Mouse (Mus musculus): ENCODE data around the gene Ssu72. TPM values are rescaled to one million over a fixed set of nuclear protein-coding genes. Genes with fewer than 3 reads are reported as not detected.
"Not testable (repeated sequence)": the region's sequence is repeated elsewhere in the genome, so short reads cannot be mapped to it uniquely, and the experiment has no call there.

Ssu72 gene
- total RNA-seq, 2 experiments from 2014 or later = 42.6 TPM

- intact Hi-C loops (cut with DNase I; ENCODE audit: low total_unique reads); DNase-seq: not testable (repeated sequence)
Observed at GRCm38 (mm10) chr4:155740681-155741080, 36.1 kb downstream of the Ssu72 start.

GRCm38 (mm10) chr4:155742684-155743083 is 38.1 kb downstream of the Ssu72 start:
- no peak for DNase-seq
- intact Hi-C loops (cut with DNase I; ENCODE audit: low total_unique reads) = no loop called here

DNA sequence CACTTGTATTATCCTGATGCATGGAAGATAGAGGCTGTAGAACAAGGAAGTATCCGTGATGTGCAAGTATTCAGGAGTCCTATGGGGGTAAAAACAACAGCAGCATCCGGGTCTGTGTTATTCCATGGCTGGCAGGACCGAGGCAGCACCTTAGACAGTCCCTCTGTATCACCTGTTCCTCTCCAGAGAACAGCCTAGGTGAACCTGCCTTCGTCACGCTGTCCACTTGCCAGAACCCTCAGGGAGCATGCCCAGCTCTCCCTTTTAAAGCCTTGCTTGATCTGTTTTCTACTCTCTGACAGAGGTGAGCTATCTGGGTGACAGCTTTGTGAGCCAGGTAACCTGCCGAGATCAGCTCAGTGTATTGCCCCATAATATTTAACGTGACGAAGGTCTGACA is 39.9 kb downstream of the Ssu72 start:
- DNase-seq = no peak
- intact Hi-C loops (cut with DNase I; ENCODE audit: low total_unique reads) = no loop called here

DNA sequence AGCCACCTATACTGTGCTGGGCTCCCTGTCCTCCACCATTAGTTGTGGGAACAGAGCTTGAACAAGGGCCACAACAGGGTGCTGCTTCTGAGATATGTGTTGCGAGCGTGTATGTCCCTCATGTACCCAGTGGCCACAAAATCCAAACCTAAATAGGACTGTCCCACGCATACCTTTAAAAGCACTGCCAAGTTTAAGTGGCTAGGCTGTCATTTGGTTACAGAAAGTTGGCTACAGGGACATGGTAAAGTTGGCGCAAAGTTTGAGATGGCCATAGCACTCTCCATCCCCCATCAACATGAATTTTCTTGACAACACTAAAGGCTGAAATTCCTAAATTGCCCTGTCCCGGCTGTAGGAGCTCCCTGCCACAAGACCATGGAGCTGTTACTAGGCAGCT is 40.5 kb downstream of the Ssu72 start:
- no peak for DNase-seq
- intact Hi-C loops (cut with DNase I; ENCODE audit: low total_unique reads) = no loop called here

DNA sequence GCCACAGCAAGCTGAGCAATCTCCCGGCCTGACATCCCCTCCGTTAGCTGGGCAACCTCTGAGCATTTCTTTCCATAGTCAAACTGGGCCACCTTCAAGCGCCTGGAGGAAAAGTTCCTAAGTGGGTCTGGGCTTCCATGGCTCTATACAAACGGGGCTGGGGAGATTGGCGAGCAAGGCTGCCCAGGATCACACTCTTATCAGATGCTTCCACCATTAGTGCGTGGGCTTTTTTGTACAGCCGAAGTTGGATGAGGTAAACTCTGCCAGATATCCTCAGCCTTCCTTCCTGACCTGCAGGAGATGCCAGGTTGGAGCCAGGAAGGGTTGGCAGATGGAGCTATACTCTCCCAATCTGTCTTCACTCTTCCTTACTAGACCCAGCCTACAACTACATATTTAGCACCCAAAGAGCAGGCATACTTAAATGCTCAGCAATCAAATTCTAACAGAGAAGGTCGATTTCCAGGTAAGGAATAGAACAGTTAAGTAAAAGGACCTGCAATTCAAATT is 41.5 kb downstream of the Ssu72 start:
- intact Hi-C loops (cut with DNase I; ENCODE audit: low total_unique reads) = no loop called here
- no peak for DNase-seq

DNA sequence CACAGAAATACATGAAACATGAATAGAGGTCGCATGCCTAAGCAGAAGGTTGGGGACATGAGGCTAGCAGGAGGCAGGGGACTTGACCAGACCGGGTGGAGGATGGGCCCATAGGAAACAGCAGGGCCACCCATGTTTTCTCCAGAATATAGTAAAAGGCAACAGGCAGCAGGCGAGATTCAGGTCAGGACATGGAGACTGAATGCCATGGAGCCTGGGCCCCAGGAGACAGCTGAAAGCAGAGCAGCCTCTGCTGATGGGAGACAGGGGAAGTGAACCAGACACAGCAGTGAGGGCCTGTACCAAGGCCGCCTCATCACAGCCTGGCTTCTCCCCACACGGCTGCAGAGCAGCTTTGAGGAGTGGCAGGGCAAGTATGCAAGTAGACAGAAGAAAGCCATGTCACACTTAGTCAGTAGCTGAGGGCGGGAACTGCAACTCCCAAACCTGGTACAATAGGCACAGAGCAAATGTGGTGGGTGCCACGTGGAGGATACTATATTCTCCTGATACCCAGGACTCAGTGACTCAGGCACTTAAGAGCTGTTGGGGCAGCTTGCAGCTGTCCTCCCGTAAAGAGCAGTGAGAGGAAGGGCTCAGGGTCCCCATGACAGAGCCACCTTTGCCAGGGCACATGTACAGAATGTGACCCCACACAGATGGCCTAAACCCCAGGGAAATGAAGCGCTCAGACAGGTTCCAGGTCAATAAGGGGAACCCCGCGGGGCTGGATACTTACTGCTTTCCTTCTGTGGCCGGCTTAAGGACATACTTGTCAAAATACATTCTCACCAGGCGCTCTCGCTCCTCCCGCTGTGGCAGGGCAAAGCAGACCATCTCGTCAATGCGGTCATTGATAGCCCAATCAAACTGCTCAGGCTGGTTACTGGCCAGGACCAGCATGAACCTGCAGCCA is 42.2 kb downstream of the Ssu72 start:
- no peak for DNase-seq
- intact Hi-C loops (cut with DNase I; ENCODE audit: low total_unique reads) = no loop called here

GRCm38 (mm10) chr4:155757011-155757410 is 52.4 kb downstream of the Ssu72 start:
- DNase-seq = no peak
- intact Hi-C loops (cut with DNase I; ENCODE audit: low total_unique reads) = loop anchor here (5.0 kb wide), 1 partner anchor 40 kb away; no protein-coding TSS in a partner anchor

- no peak for DNase-seq
Observed at GRCm38 (mm10) chr4:155759862-155760612, 55.4 kb downstream of the Ssu72 start.

GRCm38 (mm10) chr4:155760613-155761355 is 56.2 kb downstream of the Ssu72 start, which contains the start of gene Atad3a:
Gene Atad3a, minus strand, starts transcription at chr4:155761093.
- peak; percentile 97 for DNase-seq
- intact Hi-C loops (cut with DNase I; ENCODE audit: low total_unique reads) = no loop called here

More at GRCm38 (mm10) chr4:155759862-155760612, 55.4 kb downstream of the Ssu72 start:
- intact Hi-C loops (cut with DNase I; ENCODE audit: low total_unique reads) = loop anchor here (5.0 kb wide), 1 partner anchor 37 kb away; no protein-coding TSS in a partner anchor

DNA sequence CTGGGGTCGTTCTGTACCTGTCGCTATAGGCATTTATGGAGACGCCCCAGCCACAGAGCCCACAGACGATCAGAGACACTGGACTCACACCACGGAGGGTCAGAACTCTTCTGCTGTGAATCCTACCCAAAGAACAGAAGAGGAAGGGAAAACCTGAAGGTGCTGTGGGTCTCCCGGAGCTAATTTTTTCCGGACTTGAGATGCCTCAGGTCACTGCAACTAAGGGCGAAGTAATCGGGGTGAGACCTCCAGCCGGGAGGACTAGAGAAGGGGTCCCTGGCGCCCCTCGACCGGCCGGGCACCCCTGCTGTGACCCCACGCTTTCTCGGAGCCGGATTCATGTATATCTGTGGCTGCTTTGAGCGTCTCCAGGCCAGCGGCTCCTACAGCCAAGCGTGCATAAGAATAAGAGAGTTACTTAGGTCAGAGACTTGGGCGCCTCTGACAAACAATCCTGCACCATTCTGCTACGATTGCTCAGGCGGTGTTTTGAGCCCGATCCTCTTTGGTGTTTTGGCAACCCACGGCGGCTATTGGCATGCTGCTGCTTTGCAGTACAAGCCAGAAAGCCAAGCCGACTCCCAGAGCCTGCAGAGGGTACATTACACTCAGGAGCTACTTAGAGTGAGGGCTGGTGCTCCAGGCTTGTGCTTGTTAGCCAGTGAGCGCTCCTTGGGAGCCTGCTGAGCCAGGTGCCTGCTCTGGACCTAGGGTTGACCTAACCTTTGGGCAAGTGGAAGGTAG is 56.9 kb downstream of the Ssu72 start:
- DNase-seq = no peak
- intact Hi-C loops (cut with DNase I; ENCODE audit: low total_unique reads) = no loop called here

- intact Hi-C loops (cut with DNase I; ENCODE audit: low total_unique reads) = no loop called here
- no peak for DNase-seq
Observed at GRCm38 (mm10) chr4:155762357-155762756, 57.8 kb downstream of the Ssu72 start.

DNA sequence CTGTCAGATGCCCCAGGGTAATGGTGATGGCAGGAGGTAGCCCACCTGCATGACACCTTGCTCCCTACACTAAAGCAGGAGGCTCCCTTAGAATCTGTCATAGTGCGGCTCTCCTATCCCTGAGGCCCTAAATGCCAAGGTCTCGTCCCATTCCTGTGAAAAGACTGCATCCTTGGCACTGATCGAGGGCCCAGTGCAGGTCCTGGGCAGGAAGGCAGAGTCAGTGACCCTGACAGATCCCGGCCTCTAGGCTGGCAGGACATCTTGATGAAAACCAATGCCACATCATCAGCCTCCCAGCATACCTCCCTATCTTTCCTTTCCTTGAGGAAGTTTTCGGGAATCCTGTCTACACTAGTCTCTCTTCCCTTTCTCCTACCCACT is 64.9 kb downstream of the Ssu72 start:
- no peak for DNase-seq
- intact Hi-C loops (cut with DNase I; ENCODE audit: low total_unique reads) = loop anchor here (5.0 kb wide), 1 partner anchor 47 kb away; no protein-coding TSS in a partner anchor

GRCm38 (mm10) chr4:155769880-155770512 is 65.4 kb downstream of the Ssu72 start:
- peak; percentile 91 for DNase-seq
- intact Hi-C loops (cut with DNase I; ENCODE audit: low total_unique reads) = loop anchor here (5.0 kb wide), 1 partner anchor 48 kb away; no protein-coding TSS in a partner anchor

- intact Hi-C loops (cut with DNase I; ENCODE audit: low total_unique reads) = no loop called here
- peak; percentile 81 for DNase-seq
Observed at GRCm38 (mm10) chr4:155770626-155771025, 66.0 kb downstream of the Ssu72 start.

DNA sequence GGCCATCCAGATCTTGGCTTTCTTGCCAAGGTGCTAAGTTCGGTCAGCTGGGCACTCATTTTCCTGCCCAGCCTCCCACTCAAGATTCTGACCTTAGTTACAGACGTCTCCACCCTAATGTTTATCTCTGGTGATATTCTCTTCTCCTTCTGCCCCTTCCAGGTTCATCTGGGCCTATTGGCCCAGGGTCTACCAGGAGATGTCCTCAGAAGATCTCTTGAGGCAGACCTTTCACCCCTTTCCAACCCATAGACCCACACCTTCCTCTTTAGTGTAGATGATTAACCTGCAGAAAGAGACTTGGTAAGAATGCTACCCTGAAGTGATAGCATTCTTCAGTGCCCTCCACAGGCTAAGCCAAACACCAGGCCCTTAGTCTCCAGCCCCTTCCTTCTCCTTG is 67.1 kb downstream of the Ssu72 start:
- intact Hi-C loops (cut with DNase I; ENCODE audit: low total_unique reads) = no loop called here
- DNase-seq = no peak

DNA sequence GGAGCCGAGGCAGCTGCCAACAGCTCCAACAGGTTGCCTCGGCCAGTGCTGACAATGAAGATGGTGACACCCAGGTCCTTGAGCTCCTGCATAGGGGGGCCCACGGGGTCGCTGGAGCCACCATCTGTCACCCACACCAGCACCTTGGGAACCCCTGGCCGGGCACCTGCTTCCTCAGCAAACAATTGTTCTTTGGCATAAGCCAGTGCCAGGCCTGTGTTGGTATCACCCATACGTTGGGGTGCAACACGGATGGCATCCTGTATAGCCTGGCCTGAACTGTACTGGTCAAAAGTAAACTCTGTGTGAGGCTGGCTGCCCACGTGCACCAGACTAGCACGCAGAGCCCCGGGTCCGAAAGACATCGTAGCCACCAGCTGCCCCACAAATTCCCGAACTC is 68.2 kb downstream of the Ssu72 start:
- intact Hi-C loops (cut with DNase I; ENCODE audit: low total_unique reads) = no loop called here

GRCm38 (mm10) chr4:155773335-155774078 is 68.9 kb downstream of the Ssu72 start:
- intact Hi-C loops (cut with DNase I; ENCODE audit: low total_unique reads) = no loop called here
- DNase-seq = no peak

More for the DNA sequence above, 68.2 kb downstream of the Ssu72 start:
- no peak for DNase-seq
